Mouse (Mus musculus): Measurements from ENCODE around the gene Fbxo41. TPM values are rescaled to one million over a fixed set of nuclear protein-coding genes. Genes with fewer than 3 reads are reported as not detected.

Gene Fbxo41
- polyA plus RNA-seq, 1 experiment from 2014 or later = 9.5 TPM

DNA sequence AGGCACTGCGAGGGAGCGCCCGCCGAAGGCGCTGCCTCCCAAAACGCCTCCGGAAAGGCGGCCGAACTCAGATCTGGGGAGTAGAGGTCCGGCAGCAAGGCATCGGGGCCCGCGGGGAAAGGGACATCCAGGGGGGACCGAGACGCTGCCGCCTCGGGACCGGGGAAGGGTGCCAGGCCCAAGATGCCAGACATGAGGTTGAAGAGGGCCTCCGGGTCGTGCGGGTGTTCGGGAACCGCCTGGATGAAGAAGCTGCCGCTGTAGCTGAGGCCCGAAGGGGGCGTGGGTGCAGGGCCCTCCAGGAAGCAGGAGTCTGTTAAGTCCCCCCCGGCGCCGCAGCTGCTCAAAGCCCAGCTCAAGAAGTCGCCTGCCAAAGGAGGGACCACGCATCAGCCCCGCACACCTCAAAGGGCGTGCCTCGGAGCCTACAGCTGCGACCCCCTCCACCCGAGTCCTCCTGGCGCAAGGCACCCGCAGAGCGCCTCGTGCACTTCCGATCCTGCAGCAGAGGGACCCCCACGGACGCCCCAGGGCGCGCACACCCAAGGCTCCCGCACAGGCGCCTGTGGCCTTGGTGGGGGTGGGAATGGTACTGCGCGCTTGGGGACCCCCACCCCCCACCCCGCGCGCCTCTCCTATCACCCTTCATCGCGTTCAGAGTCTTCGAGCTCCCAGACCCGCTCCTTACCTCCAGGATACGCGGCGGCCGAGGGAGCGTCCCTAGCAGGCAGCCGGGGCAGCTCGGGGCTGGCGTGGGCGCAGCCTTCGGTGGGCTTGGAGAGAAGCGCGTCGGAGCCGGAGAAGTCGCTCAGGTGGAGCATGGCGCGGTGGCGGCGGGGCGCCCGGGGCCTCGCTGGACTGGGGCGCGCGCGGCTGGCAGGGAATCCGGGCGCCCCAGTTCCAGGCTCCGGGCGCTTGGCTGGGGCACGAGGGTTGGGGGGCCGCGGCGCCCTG lies 10.1 kb upstream of the Fbxo41 start:
- ATAC-seq = peak; percentile 53
- no peaks in the 10 kb centered on the region for H3K9me3 ChIP-seq (ENCODE audit: control insufficient read depth, low read length)
- H3K4me3 ChIP-seq (replicated peaks; ENCODE audit: low read length) = peak overlapping the region; percentile 56
- H3K4me2 ChIP-seq (ENCODE audit: low read length) = peak overlapping the region; percentile 80
- no peaks in the 10 kb centered on the region for H3K36me3 ChIP-seq (ENCODE audit: control insufficient read depth, insufficient read depth)
- peaks cover 32% of the 10 kb centered on the region for H3K4me1 ChIP-seq (replicated peaks; ENCODE audit: control insufficient read depth, insufficient read depth, low read length)
- under 1% methylated on average over 81 of the region's 90 CpGs for WGBS
- H3K27ac ChIP-seq (ENCODE audit: low read length) = no peak overlapping the region
- H3K27me3 ChIP-seq (replicated peaks; ENCODE audit: control insufficient read depth, insufficient read depth, low read length) = peaks cover 66% of the 10 kb centered on the region
- peak overlapping the region; percentile 45 for H3K9ac ChIP-seq (replicated peaks; ENCODE audit: low read depth, low read length)

GRCm38 (mm10) chr6:85512056-85512440 lies 9.3 kb upstream of the Fbxo41 start:
- Histone ChIP-seq H3K27ac (ENCODE audit: low read length) (no peak overlapping the region), H3K36me3 (ENCODE audit: control insufficient read depth, insufficient read depth) (no peaks in the 10 kb centered on the region), H3K27me3 (replicated peaks; ENCODE audit: control insufficient read depth, insufficient read depth, low read length) (peaks cover 66% of the 10 kb centered on the region), H3K9ac (replicated peaks; ENCODE audit: low read depth, low read length) (peak overlapping the region; percentile 13; the same call in 1 of the 2 replicates), H3K4me1 (replicated peaks; ENCODE audit: control insufficient read depth, insufficient read depth, low read length) (peaks cover 32% of the 10 kb centered on the region), H3K4me2 (ENCODE audit: low read length) (peak overlapping the region; percentile 64), H3K4me3 (replicated peaks; ENCODE audit: low read length) (peak overlapping the region; percentile 56), H3K9me3 (ENCODE audit: control insufficient read depth, low read length) (no peaks in the 10 kb centered on the region)
- WGBS = 0% methylated on average over 21 of the region's 36 CpGs
- no peak for ATAC-seq

DNA sequence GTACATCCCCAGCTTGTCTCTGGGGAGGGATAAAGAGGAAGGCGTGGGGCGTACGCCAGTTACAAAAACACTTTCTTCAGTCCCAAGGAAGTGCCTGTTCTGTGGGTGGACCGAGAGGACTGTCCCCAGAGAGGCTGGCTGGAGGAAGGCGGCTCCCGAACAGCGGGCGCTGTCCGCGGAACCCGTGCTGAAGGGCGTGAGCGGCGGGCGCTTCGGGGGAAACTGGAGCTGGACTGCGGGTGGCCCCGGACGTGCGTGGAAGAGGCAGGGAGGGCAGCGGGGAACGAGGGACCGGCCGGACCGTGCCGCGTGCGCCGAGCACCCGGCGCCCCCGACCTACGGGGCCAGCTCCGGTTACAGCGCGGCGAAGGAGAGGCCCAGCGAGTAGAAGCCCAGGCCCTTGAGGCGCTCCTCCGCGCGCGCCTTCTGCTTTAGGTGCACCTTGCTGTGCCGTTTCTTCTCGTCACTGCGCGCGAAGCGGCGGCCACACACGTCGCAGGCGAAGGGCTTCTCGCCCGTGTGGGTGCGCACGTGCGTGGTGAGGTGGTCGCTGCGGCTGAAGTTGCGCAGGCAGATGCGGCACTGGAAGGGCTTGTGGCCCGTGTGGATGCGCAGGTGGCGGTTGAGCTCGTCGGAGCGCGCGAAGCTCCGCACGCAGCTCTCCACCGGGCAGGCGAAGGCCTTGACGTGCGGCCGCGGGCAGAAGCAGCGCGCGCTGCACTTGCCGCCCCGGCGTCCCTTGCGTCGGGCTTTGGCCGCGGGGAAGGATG lies 8.7 kb upstream of the Fbxo41 start:
- peak overlapping the region; percentile 64 for H3K4me2 ChIP-seq (ENCODE audit: low read length)
- no peak overlapping the region for H3K27ac ChIP-seq (ENCODE audit: low read length)
- no peaks in the 10 kb centered on the region for H3K9me3 ChIP-seq (ENCODE audit: control insufficient read depth, low read length)
- no peaks in the 10 kb centered on the region for H3K36me3 ChIP-seq (ENCODE audit: control insufficient read depth, insufficient read depth)
- H3K9ac ChIP-seq (replicated peaks; ENCODE audit: low read depth, low read length) = peak overlapping the region; percentile 13; the same call in 1 of the 2 replicates
- peak overlapping the region; percentile 56 for H3K4me3 ChIP-seq (replicated peaks; ENCODE audit: low read length)
- WGBS = 0% methylated on average over 74 of the region's 88 CpGs
- peaks cover 32% of the 10 kb centered on the region for H3K4me1 ChIP-seq (replicated peaks; ENCODE audit: control insufficient read depth, insufficient read depth, low read length)
- peaks cover 66% of the 10 kb centered on the region for H3K27me3 ChIP-seq (replicated peaks; ENCODE audit: control insufficient read depth, insufficient read depth, low read length)
- ATAC-seq = no peak

- H3K4me2 ChIP-seq (ENCODE audit: low read length) = no peak overlapping the region
- no peak for ATAC-seq
- peaks cover 64% of the 10 kb centered on the region for H3K27me3 ChIP-seq (replicated peaks; ENCODE audit: control insufficient read depth, insufficient read depth, low read length)
- H3K4me1 ChIP-seq (replicated peaks; ENCODE audit: control insufficient read depth, insufficient read depth, low read length) = peaks cover 32% of the 10 kb centered on the region
- WGBS = 0% methylated on average over 6 of the region's 6 CpGs
- no peak overlapping the region for H3K4me3 ChIP-seq (replicated peaks; ENCODE audit: low read length)
- H3K27ac ChIP-seq (ENCODE audit: low read length) = no peak overlapping the region
- H3K9me3 ChIP-seq (ENCODE audit: control insufficient read depth, low read length) = no peaks in the 10 kb centered on the region
- H3K9ac ChIP-seq (replicated peaks; ENCODE audit: low read depth, low read length) = no peak overlapping the region
- H3K36me3 ChIP-seq (ENCODE audit: control insufficient read depth, insufficient read depth) = no peaks in the 10 kb centered on the region
Measured at GRCm38 (mm10) chr6:85510476-85510875, 7.7 kb upstream of the Fbxo41 start.

- H3K9me3 ChIP-seq (ENCODE audit: control insufficient read depth, low read length) = no peaks in the 10 kb centered on the region
- no peak overlapping the region for H3K9ac ChIP-seq (replicated peaks; ENCODE audit: low read depth, low read length)
- H3K27me3 ChIP-seq (replicated peaks; ENCODE audit: control insufficient read depth, insufficient read depth, low read length) = peaks cover 46% of the 10 kb centered on the region
- 40% methylated on average over 5 of the region's 5 CpGs for WGBS
- H3K4me2 ChIP-seq (ENCODE audit: low read length) = no peak overlapping the region
- H3K27ac ChIP-seq (ENCODE audit: low read length) = no peak overlapping the region
- no peak for ATAC-seq
- peaks cover 28% of the 10 kb centered on the region for H3K4me1 ChIP-seq (replicated peaks; ENCODE audit: control insufficient read depth, insufficient read depth, low read length)
- no peak overlapping the region for H3K4me3 ChIP-seq (replicated peaks; ENCODE audit: low read length)
- H3K36me3 ChIP-seq (ENCODE audit: control insufficient read depth, insufficient read depth) = no peaks in the 10 kb centered on the region
Measured at GRCm38 (mm10) chr6:85508602-85509001, 5.8 kb upstream of the Fbxo41 start.

GRCm38 (mm10) chr6:85504908-85505307 lies 2.1 kb upstream of the Fbxo41 start:
- Histone ChIP-seq H3K27me3 (replicated peaks; ENCODE audit: control insufficient read depth, insufficient read depth, low read length) (peaks cover 9% of the 10 kb centered on the region), H3K4me3 (replicated peaks; ENCODE audit: low read length) (no peak overlapping the region), H3K9ac (replicated peaks; ENCODE audit: low read depth, low read length) (no peak overlapping the region), H3K4me1 (replicated peaks; ENCODE audit: control insufficient read depth, insufficient read depth, low read length) (peaks cover 8% of the 10 kb centered on the region), H3K27ac (ENCODE audit: low read length) (no peak overlapping the region), H3K36me3 (ENCODE audit: control insufficient read depth, insufficient read depth) (no peaks in the 10 kb centered on the region), H3K9me3 (ENCODE audit: control insufficient read depth, low read length) (no peaks in the 10 kb centered on the region), H3K4me2 (ENCODE audit: low read length) (no peak overlapping the region)
- 35% methylated on average over 2 of the region's 2 CpGs for WGBS
- no peak; the same call in 1 of the 2 replicates for ATAC-seq

DNA sequence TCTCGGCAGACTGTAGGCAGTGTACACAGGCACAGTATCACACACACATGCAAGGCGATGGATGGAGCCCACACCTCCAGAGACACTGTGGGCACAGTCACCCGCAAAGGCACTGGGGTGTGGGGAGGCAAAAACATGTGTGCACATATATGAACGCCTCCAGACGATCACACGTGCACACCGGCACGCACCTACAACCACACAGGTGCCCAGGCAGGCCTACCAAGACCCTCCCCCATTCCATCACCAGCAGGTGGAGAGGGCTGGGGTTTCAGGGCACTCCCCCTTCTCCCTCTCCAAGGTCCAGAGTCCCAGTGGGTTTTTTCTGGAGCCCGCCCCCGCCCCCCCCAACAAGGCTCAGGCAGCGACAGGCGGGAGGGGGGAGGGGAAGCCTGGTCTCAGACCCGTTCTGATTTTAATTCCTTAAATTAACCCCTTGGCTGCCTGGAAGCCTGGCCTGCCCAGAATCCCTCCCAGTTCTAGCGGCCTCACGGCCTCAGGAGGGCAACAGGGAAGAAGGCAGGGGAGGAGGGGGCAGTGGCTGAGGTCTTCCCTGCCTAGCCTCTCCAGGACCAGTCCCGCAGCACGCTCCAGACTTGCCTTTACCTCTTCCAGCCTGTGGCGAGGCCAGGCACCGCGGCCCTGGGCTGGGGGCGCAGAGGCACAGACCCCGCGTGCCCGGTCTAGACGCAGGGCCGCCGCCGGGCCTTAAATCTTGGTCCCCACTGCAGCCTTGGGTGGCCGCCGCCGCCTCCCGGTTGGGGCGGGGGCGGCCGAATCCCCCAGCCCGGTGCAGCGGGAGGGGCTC lies 487 bp downstream of the Fbxo41 start:
- Histone ChIP-seq H3K36me3 (ENCODE audit: control insufficient read depth, insufficient read depth) (no peaks in the 10 kb centered on the region), H3K27me3 (replicated peaks; ENCODE audit: control insufficient read depth, insufficient read depth, low read length) (no peaks in the 10 kb centered on the region), H3K4me3 (replicated peaks; ENCODE audit: low read length) (peak overlapping the region; percentile 85), H3K9me3 (ENCODE audit: control insufficient read depth, low read length) (no peaks in the 10 kb centered on the region), H3K9ac (replicated peaks; ENCODE audit: low read depth, low read length) (peak overlapping the region; percentile 91), H3K27ac (ENCODE audit: low read length) (peak overlapping the region; percentile 55), H3K4me2 (ENCODE audit: low read length) (peak overlapping the region; percentile 82), H3K4me1 (replicated peaks; ENCODE audit: control insufficient read depth, insufficient read depth, low read length) (peaks cover 8% of the 10 kb centered on the region)
- under 1% methylated on average over 34 of the region's 37 CpGs for whole genome bisulfite sequencing
- peak; percentile 77 for ATAC-seq

- Histone ChIP-seq H3K4me3 (replicated peaks; ENCODE audit: low read length) (peak overlapping the region; percentile 85), H3K4me1 (replicated peaks; ENCODE audit: control insufficient read depth, insufficient read depth, low read length) (peaks cover 8% of the 10 kb centered on the region), H3K27ac (ENCODE audit: low read length) (peak overlapping the region; percentile 55), H3K4me2 (ENCODE audit: low read length) (peak overlapping the region; percentile 82), H3K9ac (replicated peaks; ENCODE audit: low read depth, low read length) (peak overlapping the region; percentile 91), H3K27me3 (replicated peaks; ENCODE audit: control insufficient read depth, insufficient read depth, low read length) (no peaks in the 10 kb centered on the region), H3K36me3 (ENCODE audit: control insufficient read depth, insufficient read depth) (no peaks in the 10 kb centered on the region), H3K9me3 (ENCODE audit: control insufficient read depth, low read length) (no peaks in the 10 kb centered on the region)
- ATAC-seq = no peak
- 7% methylated on average over 6 of the region's 6 CpGs for WGBS
Measured at GRCm38 (mm10) chr6:85501571-85502102, 1.2 kb downstream of the Fbxo41 start.
